Mouse (Mus musculus) CH12.LX (cell line): ENCODE results near the gene Actn4.

ENCODE experiments used
- CTCF ChIP-seq, 2 experiments: IDR thresholded peaks in 1 of 2; conservative IDR thresholded peaks in 1 of 2; 2 replicates each; pipeline ENCODE4 v1.5.1; 2011 to 2012; ENCODE audit warnings: low read depth in 2 of 2, low read length in 2 of 2, improper control_type of control experiment in 1 of 2, inconsistent platforms in 1 of 2, mild to moderate bottlenecking in 1 of 2, moderate library complexity in 1 of 2
- E2F4 ChIP-seq: IDR thresholded peaks from 2 replicates; pipeline ENCODE4 v1.6.1; 2011; ENCODE audit warnings: low read depth, low read length, improper control_type of control experiment; ENCODE audit not compliant: insufficient replicate concordance
- ETS1 ChIP-seq: conservative IDR thresholded peaks from 2 replicates; pipeline ENCODE4 v1.6.1; 2012; ENCODE audit warnings: low read depth, mild to moderate bottlenecking, inconsistent platforms, low read length, improper control_type of control experiment, moderate library complexity
- HCFC1 ChIP-seq: IDR thresholded peaks from 2 replicates; pipeline ENCODE4 v1.6.1; 2012; ENCODE audit warnings: low read depth, mild to moderate bottlenecking, inconsistent platforms, low read length, improper control_type of control experiment
- MAX ChIP-seq: IDR thresholded peaks from 2 replicates; pipeline ENCODE4 v1.6.1; 2011; ENCODE audit warnings: low read length, improper control_type of control experiment
- MXI1 ChIP-seq: IDR thresholded peaks from 2 replicates; pipeline ENCODE4 v1.6.1; 2011; ENCODE audit warnings: mild to moderate bottlenecking, low read depth, low read length, improper control_type of control experiment
- POLR2A ChIP-seq: IDR thresholded peaks from 2 replicates; pipeline ENCODE4 v1.6.1; 2011; ENCODE audit warnings: low read depth, mild to moderate bottlenecking, improper control_type of control experiment, low read length
- RAD21 ChIP-seq: IDR thresholded peaks from 2 replicates; pipeline ENCODE4 v1.6.1; 2011; ENCODE audit warnings: low read depth, mild to moderate bottlenecking, low read length, improper control_type of control experiment, moderate library complexity
- USF1 ChIP-seq: IDR thresholded peaks from 2 replicates; pipeline ENCODE4 v1.6.1; 2014; ENCODE audit warnings: low read depth, mild to moderate bottlenecking, inconsistent platforms, low read length, improper control_type of control experiment
- ZKSCAN1 ChIP-seq: IDR thresholded peaks from 2 replicates; pipeline ENCODE4 v1.6.1; 2012; ENCODE audit warnings: low read depth, inconsistent platforms, low read length, improper control_type of control experiment, borderline replicate concordance
- ZNF384 ChIP-seq: IDR thresholded peaks from 2 replicates; pipeline ENCODE4 v1.6.1; 2012; ENCODE audit warnings: low read depth, low read length, improper control_type of control experiment, inconsistent platforms

DNA sequence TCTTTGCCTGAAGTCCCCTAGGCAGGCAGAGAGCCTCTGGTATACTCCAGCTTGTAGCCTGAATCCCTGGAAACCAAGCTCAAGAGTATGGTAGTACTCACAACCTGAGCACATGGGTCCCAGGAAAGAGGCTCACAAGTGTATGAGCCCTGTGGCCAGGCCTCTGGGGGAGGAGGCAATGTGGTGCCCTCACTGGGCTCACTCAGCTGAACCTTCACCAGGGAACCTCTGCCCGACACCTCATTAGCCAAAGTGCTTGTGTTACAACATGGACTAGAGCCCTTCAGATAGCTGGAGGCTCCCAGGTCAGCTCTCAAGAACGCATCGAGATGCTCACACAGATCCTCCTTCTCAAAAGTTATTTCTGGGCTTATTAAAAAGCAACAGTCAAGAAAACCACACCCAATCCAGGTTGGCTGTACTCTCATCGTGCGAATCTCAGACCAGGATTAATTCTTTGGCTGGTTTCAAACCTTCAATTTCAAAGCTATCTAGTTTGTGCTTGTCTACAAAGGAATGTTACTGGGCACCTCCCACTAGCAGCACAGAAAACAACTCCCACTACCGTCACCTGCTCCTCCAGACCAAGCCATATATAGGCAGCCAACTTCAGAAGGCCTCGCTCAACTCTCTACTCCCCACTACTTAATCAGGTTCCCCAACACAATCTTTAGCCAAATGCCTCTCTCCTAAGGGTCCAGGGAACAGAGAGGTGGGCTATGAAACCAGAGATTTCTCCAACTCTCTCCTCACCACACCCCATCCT is 22.5 kb downstream of the Actn4 start:
- TF ChIP-seq POLR2A (no peak), ZKSCAN1 (no peak), E2F4 (no peak), MXI1 (no peak), CTCF (conservative IDR thresholded peaks at IDR 0.05 in 1 of 2, IDR thresholded peaks at IDR 0.05 in 1 of 2; ENCODE audit: low read depth in 2 of 2, low read length in 2 of 2) (no peak), HCFC1 (no peak), MAX (no peak), ETS1 (no peak), RAD21 (no peak), USF1 (no peak), ZNF384 (no peak)
